Mouse (Mus musculus) gastrocnemius, postnatal 10 days (tissue): Measurements from ENCODE around the gene Hoxb8. TPM values are rescaled to one million over a fixed set of nuclear protein-coding genes. Genes with fewer than 3 reads are reported as not detected.

Experiments
- DNase-seq: peaks from one replicate; pipeline ENCODE4 v3.0.0; 2021; ENCODE audit warnings: mixed read lengths
- total RNA-seq, 2 experiments: library from RNA; stranded (reverse); gene quantifications; 2 replicates each; pipeline ENCODE4 v1.2.3; 2021

The Hoxb8 gene
- total RNA-seq, 2 experiments from 2014 or later, result 0.92 to 1.9 TPM

- DNase-seq, result no peak
Observed at GRCm38 (mm10) chr11:96315344-96315681, 33.6 kb downstream of the Hoxb8 start.

GRCm38 (mm10) chr11:96316696-96317607, 35.2 kb downstream of the Hoxb8 start:
- no peak for DNase-seq

- no peak for DNase-seq
Observed at GRCm38 (mm10) chr11:96317608-96318367, 36.1 kb downstream of the Hoxb8 start, which contains the start of gene Hoxb4. Gene Hoxb4 (plus strand): TSS chr11:96318267.

GRCm38 (mm10) chr11:96318368-96319070, 36.8 kb downstream of the Hoxb8 start:
- no peak for DNase-seq

GRCm38 (mm10) chr11:96319071-96319902, 37.6 kb downstream of the Hoxb8 start:
- no peak for DNase-seq

GRCm38 (mm10) chr11:96319910-96320309, 38.2 kb downstream of the Hoxb8 start:
- no peak for DNase-seq

GRCm38 (mm10) chr11:96320688-96321087, 39.0 kb downstream of the Hoxb8 start:
- no peak for DNase-seq

- DNase-seq, result no peak
Observed at GRCm38 (mm10) chr11:96321846-96322245, 40.1 kb downstream of the Hoxb8 start.

- no peak for DNase-seq
Observed at GRCm38 (mm10) chr11:96322738-96323137, 41.0 kb downstream of the Hoxb8 start.

GRCm38 (mm10) chr11:96323154-96323553, 41.4 kb downstream of the Hoxb8 start, which contains the start of gene Hoxb3:
Gene Hoxb3 (plus strand): TSS chr11:96323326.
- no peak for DNase-seq

- DNase-seq, result no peak
Observed at GRCm38 (mm10) chr11:96324125-96324524, 42.4 kb downstream of the Hoxb8 start.

- DNase-seq, result no peak
Observed at GRCm38 (mm10) chr11:96324965-96325364, 43.3 kb downstream of the Hoxb8 start.

GRCm38 (mm10) chr11:96325747-96326212, 44.1 kb downstream of the Hoxb8 start:
- DNase-seq, result no peak

- no peak for DNase-seq
Observed at GRCm38 (mm10) chr11:96326705-96327104, 45.0 kb downstream of the Hoxb8 start.

- DNase-seq, result no peak
Observed at GRCm38 (mm10) chr11:96327122-96327521, 45.4 kb downstream of the Hoxb8 start.

- DNase-seq, result no peak
Observed at GRCm38 (mm10) chr11:96327750-96328149, 46.0 kb downstream of the Hoxb8 start.

GRCm38 (mm10) chr11:96328605-96329004, 46.9 kb downstream of the Hoxb8 start:
- DNase-seq, result no peak

- DNase-seq, result no peak
Observed at GRCm38 (mm10) chr11:96332105-96332504, 50.4 kb downstream of the Hoxb8 start.

- DNase-seq, result no peak
Observed at GRCm38 (mm10) chr11:96332618-96333032, 50.9 kb downstream of the Hoxb8 start.

- DNase-seq, result no peak
Observed at GRCm38 (mm10) chr11:96333241-96334001, 51.7 kb downstream of the Hoxb8 start.

GRCm38 (mm10) chr11:96334002-96334364, 52.3 kb downstream of the Hoxb8 start:
- no peak for DNase-seq
